Mouse (Mus musculus) adrenal gland, postnatal 14 days (tissue): ENCODE results near the gene Ttll11. TPM values are rescaled to one million over a fixed set of nuclear protein-coding genes. Genes with fewer than 3 reads are reported as not detected.
A peak's percentile ranks its signal among the peaks of the same experiment; 100 is the strongest.

ENCODE experiments used
- DNase-seq: peaks from one replicate; pipeline ENCODE4 v3.0.0; 2021; ENCODE audit warnings: mixed read lengths
- total RNA-seq: library from RNA; stranded (reverse); gene quantifications from 2 replicates; pipeline ENCODE4 v1.2.3, GENCODE M21; 2021

Gene Ttll11
- total RNA-seq, 1 experiment from 2014 or later, result 2.7 TPM

GRCm38 (mm10) chr2:35825157-35825556 lies 154.6 kb downstream of the Ttll11 start:
- DNase-seq, result no peak

- DNase-seq, result no peak
These were observed 156.1 kb downstream of the Ttll11 start for GRCm38 (mm10) chr2:35823589-35823988.

GRCm38 (mm10) chr2:35818883-35819282 lies 160.8 kb downstream of the Ttll11 start:
- no peak for DNase-seq

- DNase-seq, result peak; percentile 35
These were observed 163.6 kb downstream of the Ttll11 start for GRCm38 (mm10) chr2:35816056-35816661.

- DNase-seq, result no peak
These were observed 167.2 kb downstream of the Ttll11 start for GRCm38 (mm10) chr2:35812561-35812933.

- peak; percentile 90 for DNase-seq
These were observed 167.7 kb downstream of the Ttll11 start for GRCm38 (mm10) chr2:35811801-35812560.

GRCm38 (mm10) chr2:35810027-35810426 lies 169.7 kb downstream of the Ttll11 start:
- no peak for DNase-seq

GRCm38 (mm10) chr2:35809141-35809540 lies 170.6 kb downstream of the Ttll11 start:
- no peak for DNase-seq

- no peak for DNase-seq
These were observed 173.8 kb downstream of the Ttll11 start for GRCm38 (mm10) chr2:35805881-35806280.

- DNase-seq, result no peak
These were observed 176.6 kb downstream of the Ttll11 start for GRCm38 (mm10) chr2:35803095-35803494.

GRCm38 (mm10) chr2:35801759-35802158 lies 178.0 kb downstream of the Ttll11 start:
- no peak for DNase-seq

- no peak for DNase-seq
These were observed 180.6 kb downstream of the Ttll11 start for GRCm38 (mm10) chr2:35799073-35799472.

- DNase-seq, result peak; percentile 58
These were observed 181.7 kb downstream of the Ttll11 start for GRCm38 (mm10) chr2:35797998-35798397.

- no peak for DNase-seq
These were observed 190.1 kb downstream of the Ttll11 start for GRCm38 (mm10) chr2:35789362-35790326.

- no peak for DNase-seq
These were observed 193.8 kb downstream of the Ttll11 start for GRCm38 (mm10) chr2:35785877-35786276.

- DNase-seq, result no peak
These were observed 196.3 kb downstream of the Ttll11 start for GRCm38 (mm10) chr2:35783368-35783767.

- DNase-seq, result no peak
These were observed 200.4 kb downstream of the Ttll11 start for GRCm38 (mm10) chr2:35779266-35779665.

- no peak for DNase-seq
These were observed 202.8 kb downstream of the Ttll11 start for GRCm38 (mm10) chr2:35776935-35777334.

GRCm38 (mm10) chr2:35775651-35776055 lies 204.1 kb downstream of the Ttll11 start:
- DNase-seq, result no peak

GRCm38 (mm10) chr2:35770541-35770940 lies 209.2 kb downstream of the Ttll11 start:
- no peak for DNase-seq

- no peak for DNase-seq
These were observed 210.3 kb downstream of the Ttll11 start for GRCm38 (mm10) chr2:35769398-35769797.

- DNase-seq, result no peak
These were observed 211.0 kb downstream of the Ttll11 start for GRCm38 (mm10) chr2:35768538-35769238.
